Mouse (Mus musculus) MEL (cell line): ENCODE data around the gene Smyd1. TPM values are rescaled to one million over a fixed set of nuclear protein-coding genes. Genes with fewer than 3 reads are reported as not detected.

Source experiments
- DNase-seq: peaks from one replicate; pipeline ENCODE4 v3.0.0; 2011; ENCODE audit warnings: low read depth, low spot score
- H3K27ac ChIP-seq: 2 replicates; pipeline ENCODE4 v1.5.1; 2012; ENCODE audit warnings: low read depth, mild to moderate bottlenecking, control low read depth, low read length, moderate library complexity; ENCODE audit not compliant: control insufficient read depth
- H3K27me3 ChIP-seq, 2 experiments: fragments of 150-350 bp in 1 of 2; sonication (generic) in 1 of 2; 2 replicates each; pipeline ENCODE4 v1.6.1; 2012; ENCODE audit warnings: low read length in 2 of 2, mild to moderate bottlenecking in 2 of 2, improper control_type of control experiment in 1 of 2, moderate library complexity in 1 of 2; ENCODE audit not compliant: insufficient read depth in 2 of 2, control insufficient read depth in 1 of 2
- H3K36me3 ChIP-seq, 2 experiments: 2 replicates each; pipeline ENCODE4 v1.6.1; 2012 to 2014; ENCODE audit warnings: low read length in 2 of 2, improper control_type of control experiment in 1 of 2, inconsistent platforms in 1 of 2, mild to moderate bottlenecking in 1 of 2; ENCODE audit not compliant: insufficient read depth in 2 of 2, control insufficient read depth in 1 of 2
- H3K4me1 ChIP-seq, 2 experiments: fragments of 150-350 bp in 1 of 2; sonication (generic) in 1 of 2; 2 replicates each; pipeline ENCODE4 v1.6.1; 2012; ENCODE audit warnings: low read length in 2 of 2, improper control_type of control experiment in 1 of 2, mild to moderate bottlenecking in 1 of 2; ENCODE audit not compliant: insufficient read depth in 2 of 2, control insufficient read depth in 1 of 2
- H3K4me3 ChIP-seq, 2 experiments: fragments of 150-350 bp in 1 of 2; sonication (generic) in 1 of 2; 2 replicates each; pipeline ENCODE4 v1.5.1; 2012; ENCODE audit warnings: low read depth in 2 of 2, low read length in 2 of 2, mild to moderate bottlenecking in 2 of 2, moderate library complexity in 2 of 2, control low read depth in 1 of 2, improper control_type of control experiment in 1 of 2; ENCODE audit not compliant: control insufficient read depth in 1 of 2, insufficient read depth in 1 of 2
- H3K79me2 ChIP-seq: 2 replicates; pipeline ENCODE4 v1.6.1; 2012; ENCODE audit warnings: mild to moderate bottlenecking, low read length, moderate library complexity; ENCODE audit not compliant: control insufficient read depth, poor library complexity, insufficient read depth
- H3K9ac ChIP-seq: 2 replicates; pipeline ENCODE4 v1.6.1; 2012; ENCODE audit warnings: low read depth, mild to moderate bottlenecking, control low read depth, low read length, moderate library complexity; ENCODE audit not compliant: control insufficient read depth, poor library complexity, severe bottlenecking
- H3K9me3 ChIP-seq: fragments of 150-350 bp; sonication (generic); replicated peaks from 2 replicates; pipeline ENCODE4 v1.6.1; 2012; ENCODE audit warnings: mild to moderate bottlenecking, low read length, improper control_type of control experiment, moderate library complexity; ENCODE audit not compliant: insufficient read depth
- BHLHE40 ChIP-seq: IDR thresholded peaks from 2 replicates; pipeline ENCODE4 v1.6.1; 2012; ENCODE audit warnings: low read depth, mild to moderate bottlenecking, inconsistent platforms, low read length, improper control_type of control experiment, borderline replicate concordance
- CHD1 ChIP-seq: IDR thresholded peaks from 2 replicates; pipeline ENCODE4 v1.6.1; 2012; ENCODE audit warnings: low read depth, mild to moderate bottlenecking, inconsistent platforms, low read length, improper control_type of control experiment
- CHD2 ChIP-seq: IDR thresholded peaks from 2 replicates; pipeline ENCODE4 v1.6.1; 2011; ENCODE audit warnings: low read length, improper control_type of control experiment
- CTCF ChIP-seq, 3 experiments: IDR thresholded peaks in 2 of 3; conservative IDR thresholded peaks in 1 of 3; 2 replicates each; pipeline ENCODE4 v1.5.1; 2011 to 2012; ENCODE audit warnings: low read length in 3 of 3, low read depth in 2 of 3, mild to moderate bottlenecking in 2 of 3, improper control_type of control experiment in 1 of 3, inconsistent platforms in 1 of 3, mixed read lengths in 1 of 3, moderate library complexity in 1 of 3; ENCODE audit not compliant: control insufficient read depth in 1 of 3, insufficient read depth in 1 of 3, poor library complexity in 1 of 3, severe bottlenecking in 1 of 3
- ELF1 ChIP-seq: IDR thresholded peaks from 2 replicates; pipeline ENCODE4 v1.6.1; 2014; ENCODE audit warnings: low read depth, mild to moderate bottlenecking, inconsistent platforms, low read length, improper control_type of control experiment, moderate library complexity
- EP300 ChIP-seq, 2 experiments: IDR thresholded peaks; 2 replicates each; pipeline ENCODE4 v1.6.1; 2011; ENCODE audit warnings: improper control_type of control experiment in 2 of 2, low read length in 2 of 2, low read depth in 1 of 2, mild to moderate bottlenecking in 1 of 2
- HCFC1 ChIP-seq: IDR thresholded peaks from 2 replicates; pipeline ENCODE4 v1.6.1; 2012; ENCODE audit warnings: low read depth, mild to moderate bottlenecking, inconsistent platforms, low read length, improper control_type of control experiment, moderate library complexity
- MYB ChIP-seq: IDR thresholded peaks from 2 replicates; pipeline ENCODE4 v1.6.1; 2011; ENCODE audit warnings: mild to moderate bottlenecking, low read depth, low read length, improper control_type of control experiment
- NRF1 ChIP-seq: IDR thresholded peaks from 2 replicates; pipeline ENCODE4 v1.6.1; 2014; ENCODE audit warnings: low read depth, mild to moderate bottlenecking, inconsistent platforms, low read length, improper control_type of control experiment, moderate library complexity; ENCODE audit not compliant: poor library complexity, insufficient read depth, severe bottlenecking
- POLR2A ChIP-seq, 2 experiments: IDR thresholded peaks; 2 replicates each; pipeline ENCODE4 v1.6.1; 2011 to 2012; ENCODE audit warnings: low read length in 2 of 2, mild to moderate bottlenecking in 2 of 2, control low read depth in 1 of 2, improper control_type of control experiment in 1 of 2, low read depth in 1 of 2, moderate library complexity in 1 of 2; ENCODE audit not compliant: control insufficient read depth in 1 of 2, insufficient read depth in 1 of 2, poor library complexity in 1 of 2
- POLR2AphosphoS2 ChIP-seq: IDR thresholded peaks from 2 replicates; pipeline ENCODE4 v1.6.1; 2011; ENCODE audit warnings: low read length, improper control_type of control experiment
- POLR2AphosphoS5 ChIP-seq: IDR thresholded peaks from 2 replicates; pipeline ENCODE4 v1.6.1; 2012; ENCODE audit warnings: low read depth, borderline replicate concordance, mild to moderate bottlenecking, inconsistent platforms, low read length, moderate library complexity, mixed read lengths
- SIN3A ChIP-seq: IDR thresholded peaks from 2 replicates; pipeline ENCODE4 v1.6.1; 2012; ENCODE audit warnings: low read length, improper control_type of control experiment, inconsistent platforms
- TAL1 ChIP-seq: IDR thresholded peaks from 2 replicates; pipeline ENCODE4 v1.6.1; 2012; ENCODE audit warnings: mild to moderate bottlenecking, inconsistent platforms, low read length, moderate library complexity, mixed read lengths
- TCF12 ChIP-seq: IDR thresholded peaks from 2 replicates; pipeline ENCODE4 v1.6.1; 2014; ENCODE audit warnings: low read depth, mild to moderate bottlenecking, inconsistent platforms, low read length, improper control_type of control experiment, moderate library complexity
- USF2 ChIP-seq, 2 experiments: IDR thresholded peaks; 2 replicates each; pipeline ENCODE4 v1.6.1; 2011 to 2012; ENCODE audit warnings: improper control_type of control experiment in 2 of 2, low read length in 2 of 2, borderline replicate concordance in 1 of 2, inconsistent platforms in 1 of 2, low read depth in 1 of 2, mild to moderate bottlenecking in 1 of 2; ENCODE audit not compliant: insufficient read depth in 1 of 2
- ZC3H11A ChIP-seq: IDR thresholded peaks from 2 replicates; pipeline ENCODE4 v1.6.1; 2012; ENCODE audit warnings: low read depth, mild to moderate bottlenecking, inconsistent platforms, low read length, improper control_type of control experiment
- ZKSCAN1 ChIP-seq: IDR thresholded peaks from 2 replicates; pipeline ENCODE4 v1.6.1; 2012; ENCODE audit warnings: low read depth, mild to moderate bottlenecking, inconsistent platforms, low read length, improper control_type of control experiment, moderate library complexity
- ZMIZ1 ChIP-seq: IDR thresholded peaks from 2 replicates; pipeline ENCODE4 v1.6.1; 2012; ENCODE audit warnings: low read depth, mild to moderate bottlenecking, inconsistent platforms, low read length, improper control_type of control experiment, moderate library complexity
- polyA plus RNA-seq, 2 experiments: library from polyadenylated mRNA; stranded (reverse) in 1 of 2; unstranded in 1 of 2; fragments of >175 nt in 1 of 2; fragments of >200 nt in 1 of 2; gene quantifications; 2 replicates each; pipeline versions ENCODE4 v1.2.1 to v1.2.4; 2012; ENCODE audit warnings: low replicate concordance in 2 of 2, low read depth in 1 of 2; ENCODE audit not compliant: insufficient read length in 2 of 2, insufficient read depth in 1 of 2, missing spikeins in 1 of 2
- total RNA-seq: library from RNA; depleted of rRNA; stranded (reverse); fragments of 300-350 nt; gene quantifications from 2 replicates; pipeline ENCODE4 v1.2.3, GENCODE M21; 2012

Smyd1 gene
- total and polyA plus RNA-seq, 3 experiments: 0.19 TPM; not detected in 2

GRCm38 (mm10) chr6:71260051-71260640, 61.9 kb downstream of the Smyd1 start (continued):
- TF ChIP-seq ZKSCAN1 (no peak), MYB (peak; percentile 90), ZC3H11A (peak; percentile 5; the same call in 1 of the 2 replicates), POLR2AphosphoS5 (no peak), ELF1 (peak; percentile 80; the same call in 1 of the 2 replicates), TCF12 (peak; percentile 97), EP300 (IDR thresholded peaks at IDR 0.05; ENCODE audit: low read depth in 1 of 2, low read length in 2 of 2) (peak; percentile 97 to 98), POLR2AphosphoS2 (no peak), CTCF (IDR thresholded peaks at IDR 0.05 in 2 of 3, conservative IDR thresholded peaks at IDR 0.05 in 1 of 3; ENCODE audit: control insufficient read depth in 1 of 3, insufficient read depth in 1 of 3, low read depth in 2 of 3, low read length in 3 of 3, poor library complexity in 1 of 3, severe bottlenecking in 1 of 3) (no peak), BHLHE40 (peak; percentile 83; the same call in 1 of the 2 replicates), HCFC1 (peak; percentile 66), ZMIZ1 (0 out of 2 replicates have a peak, but pooled peaks have one; percentile 33), SIN3A (peak; percentile 98), NRF1 (no peak), CHD2 (peak; percentile 76), USF2 (IDR thresholded peaks at IDR 0.05; ENCODE audit: borderline replicate concordance in 1 of 2, insufficient read depth in 1 of 2, low read depth in 1 of 2, low read length in 2 of 2) (no peak), TAL1 (peak; percentile 76)

- Histone ChIP-seq H3K79me2 (no peaks in the 10 kb centered on the region), H3K36me3 (peaks cover 0 to 28% of the 10 kb centered on the region in 2 experiments; a peak in 2 of 4 replicates), H3K4me1 (peaks cover 17 to 32% of the 10 kb centered on the region in 2 experiments), H3K27me3 (no peaks in the 10 kb centered on the region), H3K9ac (no peak overlapping the region; the same call in 1 of the 2 replicates), H3K9me3 (no peaks in the 10 kb centered on the region), H3K4me3 (no peak overlapping the region), H3K27ac (peak overlapping the region; percentile 25)
- DNase-seq: peak; percentile 32
- TF ChIP-seq POLR2AphosphoS5 (no peak), CHD1 (no peak), POLR2A (IDR thresholded peaks at IDR 0.05; ENCODE audit: control insufficient read depth in 1 of 2, insufficient read depth in 1 of 2, low read depth in 1 of 2, low read length in 2 of 2, poor library complexity in 1 of 2) (no peak), POLR2AphosphoS2 (no peak)
These were observed 62.9 kb downstream of the Smyd1 start for GRCm38 (mm10) chr6:71259166-71259565.
